Mouse (Mus musculus): ENCODE measurements around the gene Uspl1.
A peak's percentile ranks its signal among the peaks of the same experiment; 100 is the strongest.

DNA sequence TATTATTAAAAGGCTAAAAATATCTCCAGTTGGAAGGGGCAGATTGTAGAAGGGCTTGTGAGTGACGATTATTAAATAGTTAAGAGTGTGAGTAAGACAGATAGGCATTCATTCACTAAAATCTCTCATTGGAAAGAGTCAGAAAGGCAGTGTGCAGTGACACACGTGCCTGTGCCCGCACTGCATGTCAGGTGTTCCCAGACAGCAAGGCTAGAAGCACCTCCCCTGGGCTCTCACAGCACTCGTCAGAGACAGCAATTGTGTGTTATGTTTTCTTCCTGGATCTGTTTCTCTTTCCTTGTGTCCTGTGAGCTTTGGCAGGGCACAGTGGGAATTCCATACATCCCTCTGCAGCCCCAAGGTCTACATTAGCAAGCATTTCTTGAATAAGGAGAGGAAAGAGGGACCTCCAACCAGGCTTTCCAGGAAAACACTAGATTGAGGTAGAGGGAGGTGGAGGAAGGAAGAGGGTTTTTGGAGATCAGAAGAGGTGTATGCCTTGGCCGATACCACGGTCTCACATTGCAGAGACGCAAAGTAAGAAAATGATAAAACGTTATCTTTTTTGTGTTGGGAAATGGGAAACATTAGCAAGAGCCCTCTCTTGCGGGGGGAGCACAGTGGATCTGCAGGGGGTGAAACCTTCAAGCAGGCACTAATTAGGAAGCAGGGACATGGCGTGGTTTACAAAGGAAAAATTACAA lies 49.2 kb upstream of the Uspl1 start:
- TF ChIP-seq POLR2A (IDR thresholded peaks at IDR 0.05; ENCODE audit: control insufficient read depth, extremely low read depth, insufficient read depth, low read length, poor library complexity) (peak; percentile 26; the same call in 1 of the 2 replicates), CTCF (IDR thresholded peaks at IDR 0.05; ENCODE audit: borderline replicate concordance, control insufficient read depth, extremely low read depth, insufficient read depth, low read length, poor library complexity) (no peak)
